12 mouse cellular contexts compared by ENCODE assay signal in genomic region chr2:158142981-158143380, GRCm38 (mm10). TPM values are rescaled to one million over a fixed set of nuclear protein-coding genes. Genes with fewer than 3 reads are reported as not detected.
DNase-seq lines count a peak whose midpoint lies in the region; ATAC-seq and TF ChIP-seq lines count a peak whose summit lies in the region.
"Had no signal": no experiment of that assay in that cellular context is flagged by ENCODE, and none has a peak within 500 bp of the region (broad histone marks: within the 10 kb centered on the region; RNA-seq: fewer than 3 reads in every experiment).

No protein-coding gene starts in this region.

- H3K9me3 ChIP-seq in hindbrain, embryonic 10.5 days, result no peaks in the 10 kb centered on the region
- H3K9me3 ChIP-seq in hindbrain, postnatal 0 days (ENCODE audit: low read length), result no peaks in the 10 kb centered on the region
- H3K9me3 ChIP-seq in neural tube, embryonic 13.5 days, result no peaks in the 10 kb centered on the region
- H3K9me3 ChIP-seq in neural tube, embryonic 15.5 days (replicated peaks), result no peaks in the 10 kb centered on the region
- H3K9me3 ChIP-seq in limb, embryonic 12.5 days, result no peaks in the 10 kb centered on the region
- no peaks in the 10 kb centered on the region for H3K9me3 ChIP-seq in forebrain, embryonic 16.5 days (ENCODE audit: control insufficient read depth, low read length)
- H3K9me3 ChIP-seq: embryonic facial prominence, embryonic 12.5 days; hindbrain, embryonic 13.5 days; megakaryocyte, embryonic 14.5 days had no signal

- no peak overlapping the region for H3K4me3 ChIP-seq in hindbrain, embryonic 10.5 days
- no peak overlapping the region for H3K4me3 ChIP-seq in hindbrain, postnatal 0 days (ENCODE audit: low read length)
- H3K4me3 ChIP-seq in neural tube, embryonic 13.5 days, result no peak overlapping the region
- no peak overlapping the region for H3K4me3 ChIP-seq in neural tube, embryonic 15.5 days (replicated peaks)
- no peak overlapping the region for H3K4me3 ChIP-seq in limb, embryonic 12.5 days (replicated peaks)
- H3K4me3 ChIP-seq in forebrain, embryonic 16.5 days (replicated peaks; ENCODE audit: low read length), result no peak overlapping the region
- H3K4me3 ChIP-seq: embryonic facial prominence, embryonic 12.5 days; hindbrain, embryonic 13.5 days; megakaryocyte, embryonic 14.5 days had no signal

- H3K4me1 ChIP-seq in hindbrain, embryonic 10.5 days (replicated peaks), result peaks cover 60% of the 10 kb centered on the region
- H3K4me1 ChIP-seq in hindbrain, postnatal 0 days (ENCODE audit: insufficient read depth, low read length), result peaks cover 9% of the 10 kb centered on the region; the same call in 1 of the 2 replicates
- H3K4me1 ChIP-seq in neural tube, embryonic 13.5 days (replicated peaks), result peaks cover 41% of the 10 kb centered on the region
- peaks cover 37% of the 10 kb centered on the region for H3K4me1 ChIP-seq in neural tube, embryonic 15.5 days
- H3K4me1 ChIP-seq in limb, embryonic 12.5 days (replicated peaks), result peaks cover 26% of the 10 kb centered on the region
- peaks cover 15% of the 10 kb centered on the region for H3K4me1 ChIP-seq in forebrain, embryonic 16.5 days (replicated peaks; ENCODE audit: control insufficient read depth, insufficient read depth, low read length)

- DNase-seq in hindbrain, embryonic 10.5 days (ENCODE audit: low spot score), result no peak
- no peak for DNase-seq in hindbrain, postnatal 0 days (ENCODE audit: low spot score)
- no peak for DNase-seq in spleen, postnatal 10 days (ENCODE audit: low spot score in 2 of 2)
- DNase-seq: adrenal gland, postnatal 25 days; cerebellum, adult 2 months had no signal

- 84% methylated on average over 18 of the region's 18 CpGs for WGBS in hindbrain, embryonic 10.5 days
- WGBS in hindbrain, postnatal 0 days, result 89% methylated on average over 18 of the region's 18 CpGs
- WGBS in neural tube, embryonic 13.5 days, result 82% methylated on average over 18 of the region's 18 CpGs
- 90% methylated on average over 18 of the region's 18 CpGs for WGBS in neural tube, embryonic 15.5 days
- 75% methylated on average over 18 of the region's 18 CpGs for WGBS in limb, embryonic 12.5 days
- WGBS in forebrain, embryonic 16.5 days, result 87% methylated on average over 18 of the region's 18 CpGs

- ATAC-seq in hindbrain, postnatal 0 days, result no peak
- ATAC-seq in neural tube, embryonic 13.5 days (ENCODE audit: low read depth), result no peak
- no peak for ATAC-seq in neural tube, embryonic 15.5 days (ENCODE audit: low FRiP score)
- no peak for ATAC-seq in limb, embryonic 12.5 days (ENCODE audit: insufficient number of reproducible peaks, insufficient read depth, low FRiP score, low TSS enrichment, low read depth)
- no peak for ATAC-seq in forebrain, embryonic 16.5 days

- peak overlapping the region; percentile 41 for H3K27ac ChIP-seq in hindbrain, embryonic 10.5 days
- no peak overlapping the region for H3K27ac ChIP-seq in hindbrain, postnatal 0 days
- H3K27ac ChIP-seq in neural tube, embryonic 13.5 days (replicated peaks), result no peak overlapping the region
- H3K27ac ChIP-seq in neural tube, embryonic 15.5 days (replicated peaks), result no peak overlapping the region
- no peak overlapping the region for H3K27ac ChIP-seq in limb, embryonic 12.5 days
- H3K27ac ChIP-seq in forebrain, embryonic 16.5 days (ENCODE audit: low read length), result no peak overlapping the region
- H3K27ac ChIP-seq: embryonic facial prominence, embryonic 12.5 days; hindbrain, embryonic 13.5 days had no signal

- H3K36me3 ChIP-seq in hindbrain, embryonic 10.5 days, result no peaks in the 10 kb centered on the region
- H3K36me3 ChIP-seq in hindbrain, postnatal 0 days (ENCODE audit: insufficient read depth, low read length), result no peaks in the 10 kb centered on the region
- no peaks in the 10 kb centered on the region for H3K36me3 ChIP-seq in neural tube, embryonic 13.5 days
- H3K36me3 ChIP-seq in neural tube, embryonic 15.5 days, result no peaks in the 10 kb centered on the region
- H3K36me3 ChIP-seq in limb, embryonic 12.5 days, result no peaks in the 10 kb centered on the region
- H3K36me3 ChIP-seq in forebrain, embryonic 16.5 days (ENCODE audit: control insufficient read depth, insufficient read depth), result no peaks in the 10 kb centered on the region
- H3K36me3 ChIP-seq: embryonic facial prominence, embryonic 12.5 days; hindbrain, embryonic 13.5 days had no signal

- no peak overlapping the region for H3K9ac ChIP-seq in hindbrain, postnatal 0 days (replicated peaks; ENCODE audit: low read length)
- H3K9ac ChIP-seq in neural tube, embryonic 13.5 days, result no peak overlapping the region
- no peak overlapping the region for H3K9ac ChIP-seq in neural tube, embryonic 15.5 days (replicated peaks)
- no peak overlapping the region for H3K9ac ChIP-seq in limb, embryonic 12.5 days (replicated peaks)
- H3K9ac ChIP-seq in forebrain, embryonic 16.5 days (replicated peaks; ENCODE audit: low read depth, low read length), result no peak overlapping the region
- H3K9ac ChIP-seq: embryonic facial prominence, embryonic 12.5 days; hindbrain, embryonic 13.5 days had no signal

- TF ChIP-seq CTCF in hindbrain, postnatal 0 days (IDR thresholded peaks at IDR 0.05; ENCODE audit: low read depth), result no peak

- no peak overlapping the region for H3K4me2 ChIP-seq in hindbrain, postnatal 0 days (ENCODE audit: low read depth, low read length)
- 0 out of 2 replicates have a peak overlapping the region, but pooled peaks have one; percentile 7 for H3K4me2 ChIP-seq in neural tube, embryonic 13.5 days
- no peak overlapping the region for H3K4me2 ChIP-seq in neural tube, embryonic 15.5 days
- 0 out of 2 replicates have a peak overlapping the region, but pooled peaks have one; percentile 15 for H3K4me2 ChIP-seq in limb, embryonic 12.5 days
- H3K4me2 ChIP-seq in forebrain, embryonic 16.5 days (ENCODE audit: low read length), result no peak overlapping the region
- H3K4me2 ChIP-seq: embryonic facial prominence, embryonic 12.5 days; hindbrain, embryonic 13.5 days had no signal

- H3K27me3 ChIP-seq in hindbrain, embryonic 10.5 days (ENCODE audit: insufficient read depth, poor library complexity, severe bottlenecking), result peaks cover 38% of the 10 kb centered on the region
- H3K27me3 ChIP-seq in hindbrain, postnatal 0 days (ENCODE audit: insufficient read depth, low read length), result no peaks in the 10 kb centered on the region
- H3K27me3 ChIP-seq in neural tube, embryonic 13.5 days, result peaks cover 12% of the 10 kb centered on the region
- H3K27me3 ChIP-seq in neural tube, embryonic 15.5 days (replicated peaks), result peaks cover 6% of the 10 kb centered on the region; the same call in 1 of the 2 replicates
- H3K27me3 ChIP-seq in limb, embryonic 12.5 days, result peaks cover 47% of the 10 kb centered on the region
- peaks cover 12% of the 10 kb centered on the region; the same call in 1 of the 2 replicates for H3K27me3 ChIP-seq in forebrain, embryonic 16.5 days (replicated peaks; ENCODE audit: control insufficient read depth, insufficient read depth, low read length)

RNA-seq across cellular contexts. Expression of gene Tgm2, which starts 3.3 kb away (rescaled TPM):
- polyA plus RNA-seq in hindbrain, embryonic 10.5 days (2016; fragmentation: Nextera tagmentation; extraction: Ambion mirVana), result 7.5 and 10.2 TPM in 2 replicates
- 13.6 and 14.4 TPM in 2 replicates for total RNA-seq in hindbrain, postnatal 0 days (2014; rRNA removed)
- polyA plus RNA-seq in hindbrain, postnatal 0 days (2015; fragmentation: Nextera tagmentation; extraction: Ambion mirVana), result 6.5 and 7.1 TPM in 2 replicates
- 11.0 and 12.0 TPM in 2 replicates for polyA plus RNA-seq in neural tube, embryonic 13.5 days (2015; fragmentation: Nextera tagmentation; extraction: Ambion mirVana)
- polyA plus RNA-seq in neural tube, embryonic 15.5 days (2015; fragmentation: Nextera tagmentation; extraction: Ambion mirVana), result 7.8 and 13.9 TPM in 2 replicates
- polyA plus RNA-seq in limb, embryonic 12.5 days (2016; fragmentation: Nextera tagmentation; extraction: Ambion mirVana), result 2.6 and 3.4 TPM in 2 replicates
- polyA plus RNA-seq in forebrain, embryonic 16.5 days (2015; fragmentation: Nextera tagmentation; extraction: Ambion mirVana), result 5.0 and 7.5 TPM in 2 replicates

Comparison
In these comparisons a context has a peak if more than half of its experiments do, and no peak if none do; other contexts are left out.
1. H3K4me2 ChIP-seq: peak in neural tube, embryonic 13.5 days (single experiment) and limb, embryonic 12.5 days (single experiment); none in hindbrain, postnatal 0 days (single experiment), neural tube, embryonic 15.5 days (single experiment) and forebrain, embryonic 16.5 days (single experiment).